Mouse (Mus musculus) midbrain, embryonic 15.5 days (tissue): ENCODE measurements around the gene Tcf12. TPM values are rescaled to one million over a fixed set of nuclear protein-coding genes. Genes with fewer than 3 reads are reported as not detected.

Experiments used
- ATAC-seq: fragments of 200-750 bp; cut with Nextera tagmentation; replicated peaks from 2 replicates; pipeline ENCODE4 v1.8.0; 2017; ENCODE audit warnings: moderate TSS enrichment
- H3K27ac ChIP-seq: fragments of 300-500 bp; sonication (generic); 2 replicates; pipeline ENCODE4 v1.5.1; 2015; ENCODE audit warnings: mild to moderate bottlenecking, inconsistent platforms
- H3K27me3 ChIP-seq: fragments of 300-500 bp; sonication (generic); replicated peaks from 2 replicates; pipeline ENCODE4 v1.6.1; 2015; ENCODE audit warnings: inconsistent platforms
- H3K36me3 ChIP-seq: fragments of 300-500 bp; sonication (generic); replicated peaks from 2 replicates; pipeline ENCODE4 v1.6.1; 2015; ENCODE audit warnings: inconsistent platforms
- H3K4me1 ChIP-seq: fragments of 300-500 bp; sonication (generic); 2 replicates; pipeline ENCODE4 v1.6.1; 2015; ENCODE audit warnings: inconsistent platforms
- H3K4me2 ChIP-seq: fragments of 300-500 bp; sonication (generic); 2 replicates; pipeline ENCODE4 v1.6.1; 2015; ENCODE audit warnings: inconsistent platforms, mild to moderate bottlenecking, moderate library complexity
- H3K4me3 ChIP-seq: fragments of 300-500 bp; sonication (generic); 2 replicates; pipeline ENCODE4 v1.5.1; 2015; ENCODE audit warnings: mild to moderate bottlenecking, inconsistent platforms
- H3K9ac ChIP-seq: fragments of 300-500 bp; sonication (generic); 2 replicates; pipeline ENCODE4 v1.6.1; 2015; ENCODE audit warnings: mild to moderate bottlenecking, inconsistent platforms
- H3K9me3 ChIP-seq: fragments of 300-500 bp; sonication (generic); 2 replicates; pipeline ENCODE4 v1.6.1; 2016; ENCODE audit warnings: inconsistent platforms
- WGBS: fragments of 180-500 bp; shearing (Covaris S2); methylation state at CpG from one replicate; pipeline ENCODE4 v1.1.7; 2015; ENCODE audit warnings: mixed read lengths; 5-methylcytosine and 5-hydroxymethylcytosine counted together
- polyA plus RNA-seq: library from polyadenylated mRNA; unstranded; fragments of >200 nt; fragmentation: Nextera tagmentation; extraction: Ambion mirVana; gene quantifications from 2 replicates; pipeline ENCODE4 v1.2.1, GENCODE M21; 2015

Gene Tcf12
- polyA plus RNA-seq, 1 experiment from 2014 or later, result 59.9 TPM

GRCm38 (mm10) chr9:72076158-72076557 is 35.5 kb downstream of the Tcf12 start:
- H3K4me3 ChIP-seq, result no peak overlapping the region
- H3K9ac ChIP-seq, result no peak overlapping the region
- no peak overlapping the region for H3K27ac ChIP-seq
- H3K9me3 ChIP-seq, result no peaks in the 10 kb centered on the region
- H3K27me3 ChIP-seq, result no peaks in the 10 kb centered on the region
- H3K4me1 ChIP-seq, result peaks cover 3% of the 10 kb centered on the region; the same call in 1 of the 2 replicates
- no peaks in the 10 kb centered on the region for H3K36me3 ChIP-seq
- no peak overlapping the region for H3K4me2 ChIP-seq
- no peak for ATAC-seq

GRCm38 (mm10) chr9:72066151-72066550 is 45.5 kb downstream of the Tcf12 start:
- Histone ChIP-seq H3K4me2 (no peak overlapping the region), H3K4me3 (no peak overlapping the region), H3K9ac (no peak overlapping the region), H3K27me3 (no peaks in the 10 kb centered on the region), H3K36me3 (no peaks in the 10 kb centered on the region), H3K4me1 (no peaks in the 10 kb centered on the region), H3K9me3 (no peaks in the 10 kb centered on the region), H3K27ac (no peak overlapping the region)
- ATAC-seq, result no peak

GRCm38 (mm10) chr9:72053144-72053543 is 58.5 kb downstream of the Tcf12 start:
- Histone ChIP-seq H3K36me3 (no peaks in the 10 kb centered on the region), H3K4me1 (no peaks in the 10 kb centered on the region), H3K27ac (no peak overlapping the region), H3K9me3 (no peaks in the 10 kb centered on the region), H3K27me3 (no peaks in the 10 kb centered on the region), H3K9ac (no peak overlapping the region), H3K4me2 (no peak overlapping the region), H3K4me3 (no peak overlapping the region)
- WGBS, result 95% methylated on average over 3 of the region's 3 CpGs
- ATAC-seq, result no peak

- Histone ChIP-seq H3K4me3 (no peak overlapping the region), H3K9ac (no peak overlapping the region), H3K27ac (no peak overlapping the region), H3K4me2 (no peak overlapping the region), H3K27me3 (no peaks in the 10 kb centered on the region), H3K4me1 (peaks cover 6% of the 10 kb centered on the region; the same call in 1 of the 2 replicates), H3K9me3 (no peaks in the 10 kb centered on the region), H3K36me3 (no peaks in the 10 kb centered on the region)
- no peak for ATAC-seq
These were observed 71.5 kb downstream of the Tcf12 start for GRCm38 (mm10) chr9:72040156-72040555.

GRCm38 (mm10) chr9:72039369-72039768 is 72.3 kb downstream of the Tcf12 start:
- H3K9me3 ChIP-seq, result no peaks in the 10 kb centered on the region
- no peaks in the 10 kb centered on the region for H3K27me3 ChIP-seq
- no peaks in the 10 kb centered on the region for H3K36me3 ChIP-seq
- H3K4me3 ChIP-seq, result no peak overlapping the region
- H3K27ac ChIP-seq, result no peak overlapping the region
- peaks cover 6% of the 10 kb centered on the region; the same call in 1 of the 2 replicates for H3K4me1 ChIP-seq
- 85% methylated on average over 2 of the region's 2 CpGs for WGBS
- H3K9ac ChIP-seq, result no peak overlapping the region
- H3K4me2 ChIP-seq, result no peak overlapping the region
- ATAC-seq, result no peak

GRCm38 (mm10) chr9:72037059-72037516 is 74.6 kb downstream of the Tcf12 start:
- no peaks in the 10 kb centered on the region for H3K27me3 ChIP-seq
- peaks cover 6% of the 10 kb centered on the region; the same call in 1 of the 2 replicates for H3K4me1 ChIP-seq
- 51% methylated on average over 2 of the region's 2 CpGs for WGBS
- H3K27ac ChIP-seq, result no peak overlapping the region
- no peaks in the 10 kb centered on the region for H3K9me3 ChIP-seq
- ATAC-seq, result no peak
- H3K4me3 ChIP-seq, result no peak overlapping the region
- H3K9ac ChIP-seq, result no peak overlapping the region
- no peaks in the 10 kb centered on the region for H3K36me3 ChIP-seq
- H3K4me2 ChIP-seq, result no peak overlapping the region

- Histone ChIP-seq H3K27ac (no peak overlapping the region), H3K4me2 (no peak overlapping the region), H3K27me3 (no peaks in the 10 kb centered on the region), H3K9ac (no peak overlapping the region), H3K4me1 (peaks cover 6% of the 10 kb centered on the region; the same call in 1 of the 2 replicates), H3K4me3 (no peak overlapping the region), H3K36me3 (no peaks in the 10 kb centered on the region), H3K9me3 (no peaks in the 10 kb centered on the region)
- 90% methylated on average over 3 of the region's 3 CpGs for WGBS
- ATAC-seq, result no peak
These were observed 75.4 kb downstream of the Tcf12 start for GRCm38 (mm10) chr9:72036257-72036656.

- no peak overlapping the region for H3K27ac ChIP-seq
- no peak overlapping the region for H3K4me3 ChIP-seq
- H3K4me2 ChIP-seq, result no peak overlapping the region
- no peak overlapping the region for H3K9ac ChIP-seq
- H3K9me3 ChIP-seq, result no peaks in the 10 kb centered on the region
- no peaks in the 10 kb centered on the region for H3K36me3 ChIP-seq
- H3K27me3 ChIP-seq, result no peaks in the 10 kb centered on the region
- no peak for ATAC-seq
- peaks cover 6% of the 10 kb centered on the region; the same call in 1 of the 2 replicates for H3K4me1 ChIP-seq
- 87% methylated on average over 2 of the region's 2 CpGs for WGBS
These were observed 78.4 kb downstream of the Tcf12 start for GRCm38 (mm10) chr9:72033271-72033670.

GRCm38 (mm10) chr9:72030274-72030673 is 81.4 kb downstream of the Tcf12 start:
- no peak overlapping the region for H3K27ac ChIP-seq
- no peaks in the 10 kb centered on the region for H3K4me1 ChIP-seq
- H3K27me3 ChIP-seq, result no peaks in the 10 kb centered on the region
- H3K36me3 ChIP-seq, result no peaks in the 10 kb centered on the region
- no peak overlapping the region for H3K9ac ChIP-seq
- no peak overlapping the region for H3K4me2 ChIP-seq
- H3K4me3 ChIP-seq, result no peak overlapping the region
- no peaks in the 10 kb centered on the region for H3K9me3 ChIP-seq
- ATAC-seq, result no peak

GRCm38 (mm10) chr9:72029601-72030000 is 82.1 kb downstream of the Tcf12 start:
- WGBS, result 78% methylated on average over 1 of the region's 1 CpGs
- Histone ChIP-seq H3K9me3 (no peaks in the 10 kb centered on the region), H3K27ac (no peak overlapping the region), H3K4me1 (no peaks in the 10 kb centered on the region), H3K4me3 (no peak overlapping the region), H3K4me2 (no peak overlapping the region), H3K36me3 (no peaks in the 10 kb centered on the region), H3K27me3 (no peaks in the 10 kb centered on the region), H3K9ac (no peak overlapping the region)
- ATAC-seq, result no peak

- Histone ChIP-seq H3K9me3 (no peaks in the 10 kb centered on the region), H3K27ac (no peak overlapping the region), H3K4me3 (no peak overlapping the region), H3K36me3 (no peaks in the 10 kb centered on the region), H3K4me2 (no peak overlapping the region), H3K27me3 (no peaks in the 10 kb centered on the region), H3K9ac (no peak overlapping the region), H3K4me1 (no peaks in the 10 kb centered on the region)
- no peak for ATAC-seq
- 87% methylated on average over 5 of the region's 5 CpGs for WGBS
These were observed 88.4 kb downstream of the Tcf12 start for GRCm38 (mm10) chr9:72023274-72023673.

GRCm38 (mm10) chr9:72021512-72021911 is 90.2 kb downstream of the Tcf12 start:
- no peak overlapping the region for H3K9ac ChIP-seq
- WGBS, result 54% methylated on average over 3 of the region's 3 CpGs
- no peak overlapping the region for H3K27ac ChIP-seq
- H3K27me3 ChIP-seq, result no peaks in the 10 kb centered on the region
- H3K4me1 ChIP-seq, result no peaks in the 10 kb centered on the region
- H3K4me3 ChIP-seq, result no peak overlapping the region
- ATAC-seq, result no peak
- H3K4me2 ChIP-seq, result no peak overlapping the region
- H3K9me3 ChIP-seq, result no peaks in the 10 kb centered on the region
- no peaks in the 10 kb centered on the region for H3K36me3 ChIP-seq

GRCm38 (mm10) chr9:72016021-72016420 is 95.7 kb downstream of the Tcf12 start:
- WGBS, result 100% methylated on average over 1 of the region's 1 CpGs
- no peaks in the 10 kb centered on the region for H3K4me1 ChIP-seq

More at GRCm38 (mm10) chr9:72016021-72016420, 95.7 kb downstream of the Tcf12 start:
- no peaks in the 10 kb centered on the region for H3K9me3 ChIP-seq
- no peak overlapping the region for H3K9ac ChIP-seq
- no peak overlapping the region for H3K27ac ChIP-seq
- ATAC-seq, result no peak
- no peak overlapping the region for H3K4me3 ChIP-seq
- H3K36me3 ChIP-seq, result no peaks in the 10 kb centered on the region
- H3K27me3 ChIP-seq, result no peaks in the 10 kb centered on the region
- no peak overlapping the region for H3K4me2 ChIP-seq
